Mouse (Mus musculus) heart, postnatal 0 days (tissue): ENCODE data around the gene Ccdc85c.

Source experiments
- CTCF ChIP-seq: IDR thresholded peaks from 2 replicates; pipeline ENCODE4 v1.5.1; 2016; ENCODE audit warnings: antibody characterized with exemption, control low read depth, low read depth
- EP300 ChIP-seq: IDR thresholded peaks from 2 replicates; pipeline ENCODE4 v1.6.1; 2016; ENCODE audit warnings: antibody characterized with exemption, low read depth

DNA sequence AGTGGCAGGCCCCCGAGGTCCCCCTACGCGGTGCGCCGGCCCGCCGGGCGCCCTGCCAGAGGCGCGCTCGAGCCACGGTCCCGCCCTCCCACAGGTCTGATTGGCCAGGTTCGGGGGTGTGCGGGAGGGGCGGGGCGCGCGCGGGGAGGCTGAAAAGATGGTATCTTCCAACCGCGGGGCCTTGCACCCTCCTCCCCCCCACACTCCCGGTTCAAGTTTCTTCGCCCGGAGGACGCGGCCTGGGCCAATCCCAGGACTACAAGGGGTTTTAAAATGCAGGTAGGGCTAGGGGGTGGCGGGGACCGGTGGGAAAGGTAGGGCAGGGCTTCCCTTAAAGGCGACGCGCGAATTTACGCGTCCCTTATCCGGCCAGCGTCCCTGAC is 274 bp upstream of the Ccdc85c start:
- no peak for TF ChIP-seq CTCF
- TF ChIP-seq EP300 = no peak; the same call in 1 of the 2 replicates
